Mouse (Mus musculus) urinary bladder, postnatal 4 days (tissue): ENCODE measurements around the gene Ano5.
A peak's percentile ranks its signal among the peaks of the same experiment; 100 is the strongest.

Experiments
- DNase-seq, 2 experiments: peaks; one replicate each; pipeline ENCODE4 v3.0.0; 2021 to 2022; ENCODE audit warnings: low spot score in 2 of 2

Ano5 gene

GRCm38 (mm10) chr7:51510671-51511651 is at the start of gene Ano5:
Ano5 (plus strand) TSS chr7:51511029.
- DNase-seq = peak in 1 of 2 experiments; percentile 44

- DNase-seq = no peak
Measured at GRCm38 (mm10) chr7:51499396-51499795, 11.4 kb upstream of the Ano5 start.

GRCm38 (mm10) chr7:51503940-51504339 is 6.9 kb upstream of the Ano5 start:
- DNase-seq = no peak

GRCm38 (mm10) chr7:51510147-51510546 is 682 bp upstream of the Ano5 start:
- DNase-seq = no peak

GRCm38 (mm10) chr7:51539344-51539743 is 28.5 kb downstream of the Ano5 start:
- no peak for DNase-seq

- DNase-seq = no peak
Measured at GRCm38 (mm10) chr7:51540736-51541135, 29.9 kb downstream of the Ano5 start.

GRCm38 (mm10) chr7:51600021-51600420 is 89.2 kb downstream of the Ano5 start:
- DNase-seq = no peak

- no peak for DNase-seq
Measured at GRCm38 (mm10) chr7:51603741-51604140, 92.9 kb downstream of the Ano5 start.

GRCm38 (mm10) chr7:51614404-51614803 is 103.6 kb downstream of the Ano5 start:
- no peak for DNase-seq

- no peak for DNase-seq
Measured at GRCm38 (mm10) chr7:51617941-51618340, 107.1 kb downstream of the Ano5 start.

- no peak for DNase-seq
Measured at GRCm38 (mm10) chr7:51618412-51618811, 107.6 kb downstream of the Ano5 start.

- DNase-seq = no peak
Measured at GRCm38 (mm10) chr7:51619977-51620376, 109.1 kb downstream of the Ano5 start.

- peak; percentile 40 to 70 for DNase-seq
Measured at GRCm38 (mm10) chr7:51621694-51622145, 110.9 kb downstream of the Ano5 start, which contains the start of gene Slc17a6. Slc17a6 (plus strand) TSS chr7:51622006.

- DNase-seq = no peak
Measured at GRCm38 (mm10) chr7:51622196-51622595, 111.4 kb downstream of the Ano5 start.

GRCm38 (mm10) chr7:51622666-51623065 is 111.8 kb downstream of the Ano5 start:
- no peak for DNase-seq

GRCm38 (mm10) chr7:51624336-51624897 is 113.6 kb downstream of the Ano5 start:
- no peak for DNase-seq

- no peak for DNase-seq
Measured at GRCm38 (mm10) chr7:51625161-51625560, 114.3 kb downstream of the Ano5 start.

GRCm38 (mm10) chr7:51625591-51626255 is 114.9 kb downstream of the Ano5 start:
- DNase-seq = no peak

GRCm38 (mm10) chr7:51626451-51627000 is 115.7 kb downstream of the Ano5 start:
- no peak for DNase-seq

GRCm38 (mm10) chr7:51627001-51627631 is 116.3 kb downstream of the Ano5 start:
- no peak for DNase-seq

GRCm38 (mm10) chr7:51627666-51628065 is 116.8 kb downstream of the Ano5 start:
- DNase-seq = no peak
